Mouse (Mus musculus): Measurements from ENCODE around the gene Ddost.

- no peak for TF ChIP-seq CTCF (IDR thresholded peaks at IDR 0.05; ENCODE audit: low read depth)
- no peak for TF ChIP-seq EP300 (IDR thresholded peaks at IDR 0.05; ENCODE audit: low read depth)
Measured at GRCm38 (mm10) chr4:138316369-138316768, 11.8 kb downstream of the Ddost start.
